In the genomic region with DNA sequence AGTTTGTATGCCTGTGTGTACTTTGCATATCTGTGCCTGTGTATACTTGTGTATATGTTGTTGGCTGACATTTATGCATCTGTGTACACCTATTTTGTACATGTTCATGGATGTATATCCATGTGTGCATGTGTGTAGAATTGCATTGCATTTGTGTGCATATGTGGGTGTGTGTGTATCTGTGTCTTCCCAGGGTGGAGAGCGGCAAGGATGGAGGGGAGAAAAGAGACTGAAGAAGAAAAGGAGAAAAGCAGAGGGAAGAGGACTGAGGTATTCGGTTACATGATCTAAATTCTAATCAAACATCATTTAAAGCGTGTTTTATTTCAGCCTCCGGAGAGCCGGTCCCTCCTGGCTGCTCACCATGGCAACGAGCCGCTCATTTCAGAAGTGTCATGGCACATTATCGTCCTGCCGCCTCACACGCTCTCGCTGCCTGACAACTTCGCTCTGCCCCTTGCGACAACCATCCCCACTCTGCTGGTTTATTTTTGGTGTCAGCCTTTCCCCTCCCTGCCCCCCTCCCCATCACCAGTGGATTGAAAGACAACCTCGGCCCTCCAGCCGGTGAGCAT, we compare ENCODE assay signal across 9 mouse cellular contexts. TPM values are rescaled to one million over a fixed set of nuclear protein-coding genes. Genes with fewer than 3 reads are reported as not detected.
A peak's percentile ranks its signal among the peaks of the same experiment; 100 is the strongest.
DNase-seq lines count a peak whose midpoint lies in the region; ATAC-seq lines count a peak whose summit lies in the region.
"Had no signal": no experiment of that assay in that cellular context is flagged by ENCODE, and none has a peak within 500 bp of the region (broad histone marks: within the 10 kb centered on the region; RNA-seq: fewer than 3 reads in every experiment).

No protein-coding gene starts in this region.

- H3K9ac ChIP-seq in hindbrain, embryonic 12.5 days = 0 out of 2 replicates have a peak overlapping the region, but pooled peaks have one; percentile 18
- H3K9ac ChIP-seq: liver, embryonic 15.5 days had no signal

- no peak overlapping the region for H3K27ac ChIP-seq in embryonic facial prominence, embryonic 10.5 days (replicated peaks)
- H3K27ac ChIP-seq in hindbrain, embryonic 12.5 days = peak overlapping the region; percentile 86
- H3K27ac ChIP-seq: liver, embryonic 15.5 days had no signal

- no peaks in the 10 kb centered on the region for H3K9me3 ChIP-seq in embryonic facial prominence, embryonic 10.5 days
- H3K9me3 ChIP-seq in hindbrain, embryonic 12.5 days (replicated peaks) = no peaks in the 10 kb centered on the region
- H3K9me3 ChIP-seq: liver, embryonic 15.5 days had no signal

- peak; percentile 32 for DNase-seq in MN1 (ENCODE audit: low spot score)
- peak; percentile 67 for DNase-seq in embryonic facial prominence, embryonic 10.5 days (ENCODE audit: low spot score)
- peak; percentile 79 for DNase-seq in left cerebral cortex, postnatal 4 days
- DNase-seq in telencephalon, adult 2 months (ENCODE audit: low read depth, low spot score) = peak; percentile 76
- DNase-seq in thymus, postnatal 14 days = no peak
- no peak for DNase-seq in gastrocnemius, postnatal 36 days
- DNase-seq in adrenal gland, adult 2 months = no peak

- 27% methylated on average over 15 of the region's 15 CpGs for WGBS in embryonic facial prominence, embryonic 10.5 days
- WGBS in hindbrain, embryonic 12.5 days = 12% methylated on average over 15 of the region's 15 CpGs

- peak overlapping the region; percentile 38 for H3K4me2 ChIP-seq in hindbrain, embryonic 12.5 days (replicated peaks)
- H3K4me2 ChIP-seq: liver, embryonic 15.5 days had no signal

- H3K4me1 ChIP-seq in embryonic facial prominence, embryonic 10.5 days = peaks cover 46% of the 10 kb centered on the region
- peaks cover 54% of the 10 kb centered on the region for H3K4me1 ChIP-seq in hindbrain, embryonic 12.5 days
- H3K4me1 ChIP-seq: liver, embryonic 15.5 days had no signal

- H3K27me3 ChIP-seq in embryonic facial prominence, embryonic 10.5 days (replicated peaks; ENCODE audit: low read depth, poor library complexity, severe bottlenecking) = peaks cover 78% of the 10 kb centered on the region
- peaks cover 41% of the 10 kb centered on the region for H3K27me3 ChIP-seq in hindbrain, embryonic 12.5 days

- peak; percentile 81 for ATAC-seq in hindbrain, embryonic 12.5 days (ENCODE audit: low FRiP score)

- no peaks in the 10 kb centered on the region for H3K36me3 ChIP-seq in embryonic facial prominence, embryonic 10.5 days (replicated peaks)
- no peaks in the 10 kb centered on the region for H3K36me3 ChIP-seq in hindbrain, embryonic 12.5 days
- H3K36me3 ChIP-seq: liver, embryonic 15.5 days had no signal

- H3K4me3 ChIP-seq in embryonic facial prominence, embryonic 10.5 days = 0 out of 2 replicates have a peak overlapping the region, but pooled peaks have one; percentile 16
- H3K4me3 ChIP-seq in hindbrain, embryonic 12.5 days = no peak overlapping the region
- H3K4me3 ChIP-seq: liver, embryonic 15.5 days had no signal

- intact Hi-C loops in left cerebral cortex, postnatal 4 days (cut with DNase I) = no loop called here
- intact Hi-C loops in gastrocnemius, postnatal 36 days (cut with DNase I) = no loop called here

RNA-seq across cellular contexts. Expression of a gene that starts 58.6 kb away (rescaled TPM):
- polyA plus RNA-seq in embryonic facial prominence, embryonic 10.5 days (2016; fragmentation: Nextera tagmentation; extraction: Ambion mirVana) = 10.0 and 12.0 TPM in 2 replicates
- polyA plus RNA-seq in hindbrain, embryonic 12.5 days (2016; fragmentation: Nextera tagmentation; extraction: Ambion mirVana) = 7.9 and 11.0 TPM in 2 replicates
- 10 to 100 TPM; 15.6 to 24.5 TPM for total RNA-seq in left cerebral cortex, postnatal 4 days (2021)
- total RNA-seq in gastrocnemius, postnatal 36 days (2021) = 1 to 10 TPM; 6.0 to 8.9 TPM
- total RNA-seq in adrenal gland, adult 2 months (2021) = 10 to 100 TPM; 12.1 to 19.1 TPM
- 20.8 and 23.1 TPM in 2 replicates for polyA plus RNA-seq in adrenal gland, adult 2 months (2012; rRNA removed)

Comparison
In these comparisons a context has a peak if more than half of its experiments do, and no peak if none do; other contexts are left out.
1. DNase-seq: peak in MN1 (single experiment), embryonic facial prominence, embryonic 10.5 days (single experiment), left cerebral cortex, postnatal 4 days (single experiment) and telencephalon, adult 2 months (single experiment); none in thymus, postnatal 14 days (single experiment), gastrocnemius, postnatal 36 days (0 of 2) and adrenal gland, adult 2 months (single experiment).